Mouse (Mus musculus) erythroblast, embryonic 14.5 days (primary cell): ENCODE results near the gene Scrn1. TPM values are rescaled to one million over a fixed set of nuclear protein-coding genes. Genes with fewer than 3 reads are reported as not detected.

Experiments
- H3K27me3 ChIP-seq: 2 replicates; pipeline ENCODE4 v1.6.1; 2012; ENCODE audit warnings: inconsistent platforms; ENCODE audit not compliant: control insufficient read depth
- H3K36me3 ChIP-seq: 2 replicates; pipeline ENCODE4 v1.6.1; 2012; ENCODE audit warnings: mild to moderate bottlenecking, inconsistent platforms; ENCODE audit not compliant: control insufficient read depth
- H3K4me1 ChIP-seq: 2 replicates; pipeline ENCODE4 v1.6.1; 2012; ENCODE audit warnings: inconsistent platforms; ENCODE audit not compliant: control insufficient read depth
- H3K4me3 ChIP-seq: replicated peaks from 2 replicates; pipeline ENCODE3; 2012; ENCODE audit warnings: moderate library complexity, mild to moderate bottlenecking, inconsistent platforms
- H3K9me3 ChIP-seq: 2 replicates; pipeline ENCODE4 v1.6.1; 2012; ENCODE audit warnings: low read length, inconsistent platforms, mixed read lengths; ENCODE audit not compliant: control insufficient read depth
- GATA1 ChIP-seq: IDR thresholded peaks from 2 replicates; pipeline ENCODE4 v1.6.1; 2012; ENCODE audit warnings: low read length, inconsistent platforms, mixed read lengths
- TAL1 ChIP-seq: IDR thresholded peaks from 3 replicates; pipeline ENCODE4 v1.6.1; 2012; ENCODE audit warnings: low read length, inconsistent platforms, mixed read lengths
- polyA plus RNA-seq: library from polyadenylated mRNA; stranded (reverse); fragments of >175 nt; gene quantifications from 2 replicates; pipeline ENCODE4 v1.2.3, GENCODE M21; 2012

Gene Scrn1
- polyA plus RNA-seq, result not detected in 2 replicates

- H3K4me3 ChIP-seq, result peak within 1 kb of the TSS; percentile 8
- peaks cover 39% of the 10 kb centered on the region for H3K27me3 ChIP-seq
- no peaks in the 10 kb centered on the region for H3K36me3 ChIP-seq
- H3K4me1 ChIP-seq, result no peaks in the 10 kb centered on the region
- H3K9me3 ChIP-seq, result no peaks in the 10 kb centered on the region; the same call in 1 of the 2 replicates
- no peak for TF ChIP-seq GATA1
- no peak for TF ChIP-seq TAL1
These were observed at the start of gene Scrn1 for GRCm38 (mm10) chr6:54565665-54566545. Scrn1 (minus strand) TSS chr6:54566489.

- TF ChIP-seq GATA1 (no peak), TAL1 (no peak)
- H3K9me3 ChIP-seq, result 0 out of 2 replicates have a peak, but pooled peaks cover 3% of the 10 kb centered on the region
- no peaks in the 10 kb centered on the region for H3K4me1 ChIP-seq
- no peaks in the 10 kb centered on the region for H3K27me3 ChIP-seq
- H3K36me3 ChIP-seq, result no peaks in the 10 kb centered on the region
- H3K4me3 ChIP-seq, result no peak overlapping the region
These were observed 40.0 kb upstream of the Scrn1 start for GRCm38 (mm10) chr6:54606241-54606640.

- TF ChIP-seq TAL1 (no peak), GATA1 (no peak)
- H3K4me3 ChIP-seq, result no peak overlapping the region
- H3K9me3 ChIP-seq, result no peaks in the 10 kb centered on the region
These were observed 37.9 kb upstream of the Scrn1 start for GRCm38 (mm10) chr6:54604001-54604715.

GRCm38 (mm10) chr6:54602891-54603290 is 36.6 kb upstream of the Scrn1 start:
- H3K36me3 ChIP-seq, result no peaks in the 10 kb centered on the region
- no peak overlapping the region for H3K4me3 ChIP-seq
- no peak for TF ChIP-seq TAL1
- no peak for TF ChIP-seq GATA1
- no peaks in the 10 kb centered on the region for H3K9me3 ChIP-seq
- no peaks in the 10 kb centered on the region for H3K27me3 ChIP-seq
- no peaks in the 10 kb centered on the region for H3K4me1 ChIP-seq

More at GRCm38 (mm10) chr6:54604001-54604715, 37.9 kb upstream of the Scrn1 start:
- Histone ChIP-seq H3K4me1 (no peaks in the 10 kb centered on the region), H3K27me3 (no peaks in the 10 kb centered on the region), H3K36me3 (no peaks in the 10 kb centered on the region)

- Histone ChIP-seq H3K4me3 (no peak overlapping the region), H3K4me1 (peaks cover 3% of the 10 kb centered on the region), H3K36me3 (no peaks in the 10 kb centered on the region), H3K27me3 (peaks cover 2% of the 10 kb centered on the region), H3K9me3 (no peaks in the 10 kb centered on the region)
- TF ChIP-seq TAL1, result no peak
- TF ChIP-seq GATA1, result no peak
These were observed 34.5 kb upstream of the Scrn1 start for GRCm38 (mm10) chr6:54600681-54601347.

- H3K36me3 ChIP-seq, result no peaks in the 10 kb centered on the region
- H3K9me3 ChIP-seq, result no peaks in the 10 kb centered on the region
- peaks cover 8% of the 10 kb centered on the region for H3K27me3 ChIP-seq
- H3K4me1 ChIP-seq, result peaks cover 31% of the 10 kb centered on the region
- no peak overlapping the region for H3K4me3 ChIP-seq
- no peak for TF ChIP-seq TAL1
- TF ChIP-seq GATA1, result no peak
These were observed 31.4 kb upstream of the Scrn1 start for GRCm38 (mm10) chr6:54597711-54598110.

GRCm38 (mm10) chr6:54597208-54597607 is 30.9 kb upstream of the Scrn1 start, which contains the start of gene Fkbp14:
Fkbp14 (minus strand) TSS chr6:54597308.
- Histone ChIP-seq H3K4me3 (no peak within 1 kb of the TSS), H3K36me3 (no peaks in the 10 kb centered on the region)
- TF ChIP-seq GATA1, result no peak
- TF ChIP-seq TAL1, result no peak

GRCm38 (mm10) chr6:54595330-54595878 is 29.1 kb upstream of the Scrn1 start:
- peak overlapping the region; percentile 81 for H3K4me3 ChIP-seq
- no peaks in the 10 kb centered on the region for H3K36me3 ChIP-seq
- H3K4me1 ChIP-seq, result peaks cover 43% of the 10 kb centered on the region
- TF ChIP-seq GATA1 (no peak), TAL1 (no peak)
- H3K9me3 ChIP-seq, result no peaks in the 10 kb centered on the region
- H3K27me3 ChIP-seq, result peaks cover 8% of the 10 kb centered on the region

More at GRCm38 (mm10) chr6:54597208-54597607, 30.9 kb upstream of the Scrn1 start, which contains the start of gene Fkbp14:
- peaks cover 35% of the 10 kb centered on the region for H3K4me1 ChIP-seq
- H3K9me3 ChIP-seq, result no peaks in the 10 kb centered on the region
- peaks cover 8% of the 10 kb centered on the region for H3K27me3 ChIP-seq
